Mouse (Mus musculus) liver, adult 2 months (tissue): ENCODE data around the gene Gm16223.

ENCODE experiments used
- CTCF ChIP-seq: fragments of 200-500 bp; IDR thresholded peaks from 2 replicates; pipeline ENCODE4 v1.5.1; 2011; ENCODE audit warnings: low read depth, low read length, control low read depth
- POLR2A ChIP-seq: fragments of 200-500 bp; IDR thresholded peaks from 2 replicates; pipeline ENCODE4 v1.6.1; 2011; ENCODE audit warnings: low read length, control low read depth; ENCODE audit not compliant: insufficient read depth; ENCODE audit errors: extremely low read depth

- TF ChIP-seq CTCF = no peak
- no peak for TF ChIP-seq POLR2A
These were observed 98.6 kb downstream of the Gm16223 start for GRCm38 (mm10) chr5:42166311-42166710.
